Mouse (Mus musculus) heart, embryonic 13.5 days (tissue): ENCODE results near the gene Ppm1h. TPM values are rescaled to one million over a fixed set of nuclear protein-coding genes. Genes with fewer than 3 reads are reported as not detected.

Source experiments
- ATAC-seq: fragments of 200-750 bp; cut with Nextera tagmentation; 2 replicates; pipeline ENCODE4 v1.8.0; 2017; ENCODE audit warnings: moderate TSS enrichment; ENCODE audit not compliant: insufficient number of reproducible peaks, low FRiP score, low TSS enrichment; ENCODE audit errors: extremely low read depth
- H3K27ac ChIP-seq: fragments of 300-500 bp; sonication (generic); replicated peaks from 2 replicates; pipeline ENCODE4 v1.5.1; 2015; ENCODE audit warnings: moderate library complexity, mild to moderate bottlenecking, inconsistent platforms
- H3K27me3 ChIP-seq: fragments of 300-500 bp; sonication (generic); replicated peaks from 2 replicates; pipeline ENCODE4 v1.6.1; 2015; ENCODE audit warnings: mild to moderate bottlenecking, inconsistent platforms
- H3K36me3 ChIP-seq: fragments of 300-500 bp; sonication (generic); 2 replicates; pipeline ENCODE4 v1.6.1; 2015; ENCODE audit warnings: mild to moderate bottlenecking, inconsistent platforms
- H3K4me1 ChIP-seq: fragments of 300-500 bp; sonication (generic); 2 replicates; pipeline ENCODE4 v1.6.1; 2015; ENCODE audit warnings: inconsistent platforms
- H3K4me2 ChIP-seq: fragments of 300-500 bp; sonication (generic); 2 replicates; pipeline ENCODE4 v1.6.1; 2015; ENCODE audit warnings: inconsistent platforms, mild to moderate bottlenecking, moderate library complexity
- H3K4me3 ChIP-seq: fragments of 300-500 bp; sonication (generic); 2 replicates; pipeline ENCODE4 v1.5.1; 2015; ENCODE audit warnings: moderate library complexity, mild to moderate bottlenecking, inconsistent platforms
- H3K9ac ChIP-seq: fragments of 300-500 bp; sonication (generic); 2 replicates; pipeline ENCODE4 v1.6.1; 2015; ENCODE audit warnings: inconsistent platforms, mild to moderate bottlenecking, moderate library complexity
- H3K9me3 ChIP-seq: fragments of 300-500 bp; sonication (generic); 2 replicates; pipeline ENCODE4 v1.6.1; 2016; ENCODE audit warnings: inconsistent platforms
- WGBS: fragments of 180-500 bp; shearing (Covaris S2); methylation state at CpG from one replicate; pipeline ENCODE4 v1.1.7; 2015; ENCODE audit warnings: mixed read lengths; 5-methylcytosine and 5-hydroxymethylcytosine counted together
- polyA plus RNA-seq: library from polyadenylated mRNA; unstranded; fragments of >200 nt; fragmentation: Nextera tagmentation; extraction: Ambion mirVana; gene quantifications from 2 replicates; pipeline ENCODE4 v1.2.1, GENCODE M21; 2015

Ppm1h gene
- polyA plus RNA-seq, 1 experiment from 2014 or later, result 3.9 TPM

- 75% methylated on average over 7 of the region's 7 CpGs for WGBS
- ATAC-seq, result no peak
- H3K4me3 ChIP-seq, result no peak overlapping the region
These were observed 82.1 kb downstream of the Ppm1h start for GRCm38 (mm10) chr10:122760469-122761307.

GRCm38 (mm10) chr10:122762772-122763511 is 84.4 kb downstream of the Ppm1h start:
- no peaks in the 10 kb centered on the region for H3K36me3 ChIP-seq
- no peak overlapping the region for H3K4me3 ChIP-seq
- H3K4me2 ChIP-seq, result no peak overlapping the region
- H3K27ac ChIP-seq, result no peak overlapping the region
- no peaks in the 10 kb centered on the region for H3K27me3 ChIP-seq
- peaks cover 29% of the 10 kb centered on the region for H3K4me1 ChIP-seq
- H3K9ac ChIP-seq, result no peak overlapping the region
- H3K9me3 ChIP-seq, result no peaks in the 10 kb centered on the region
- 76% methylated on average over 6 of the region's 6 CpGs for WGBS
- ATAC-seq, result no peak

More at GRCm38 (mm10) chr10:122760469-122761307, 82.1 kb downstream of the Ppm1h start:
- H3K27ac ChIP-seq, result no peak overlapping the region
- H3K4me2 ChIP-seq, result no peak overlapping the region
- peaks cover 24% of the 10 kb centered on the region for H3K4me1 ChIP-seq
- H3K36me3 ChIP-seq, result no peaks in the 10 kb centered on the region
- H3K9me3 ChIP-seq, result no peaks in the 10 kb centered on the region
- H3K9ac ChIP-seq, result no peak overlapping the region
- no peaks in the 10 kb centered on the region for H3K27me3 ChIP-seq

GRCm38 (mm10) chr10:122763596-122763995 is 85.0 kb downstream of the Ppm1h start:
- no peak overlapping the region for H3K4me2 ChIP-seq
- H3K36me3 ChIP-seq, result no peaks in the 10 kb centered on the region
- no peak overlapping the region for H3K27ac ChIP-seq
- no peak overlapping the region for H3K9ac ChIP-seq
- H3K4me1 ChIP-seq, result peaks cover 36% of the 10 kb centered on the region
- H3K27me3 ChIP-seq, result no peaks in the 10 kb centered on the region
- WGBS, result 83% methylated on average over 1 of the region's 1 CpGs
- no peak for ATAC-seq
- no peaks in the 10 kb centered on the region for H3K9me3 ChIP-seq
- no peak overlapping the region for H3K4me3 ChIP-seq

GRCm38 (mm10) chr10:122764653-122765052 is 86.1 kb downstream of the Ppm1h start:
- Histone ChIP-seq H3K9ac (no peak overlapping the region), H3K9me3 (no peaks in the 10 kb centered on the region), H3K4me1 (peaks cover 45% of the 10 kb centered on the region), H3K4me3 (no peak overlapping the region), H3K27me3 (no peaks in the 10 kb centered on the region), H3K27ac (peak overlapping the region; percentile 41), H3K4me2 (no peak overlapping the region), H3K36me3 (no peaks in the 10 kb centered on the region)
- WGBS, result 34% methylated on average over 7 of the region's 7 CpGs
- no peak for ATAC-seq

- H3K4me3 ChIP-seq, result no peak overlapping the region
- no peak overlapping the region for H3K9ac ChIP-seq
- no peaks in the 10 kb centered on the region for H3K27me3 ChIP-seq
- ATAC-seq, result no peak
- peaks cover 54% of the 10 kb centered on the region for H3K4me1 ChIP-seq
- H3K9me3 ChIP-seq, result no peaks in the 10 kb centered on the region
- H3K36me3 ChIP-seq, result no peaks in the 10 kb centered on the region
- peak overlapping the region; percentile 34; the same call in 1 of the 2 replicates for H3K4me2 ChIP-seq
- peak overlapping the region; percentile 32; the same call in 1 of the 2 replicates for H3K27ac ChIP-seq
- WGBS, result 13% methylated on average over 4 of the region's 4 CpGs
These were observed 87.0 kb downstream of the Ppm1h start for GRCm38 (mm10) chr10:122765521-122765920.

- Histone ChIP-seq H3K9me3 (no peaks in the 10 kb centered on the region), H3K9ac (no peak overlapping the region), H3K4me2 (peak overlapping the region; percentile 40; the same call in 1 of the 2 replicates), H3K4me1 (peaks cover 59% of the 10 kb centered on the region), H3K4me3 (no peak overlapping the region), H3K36me3 (no peaks in the 10 kb centered on the region), H3K27ac (peak overlapping the region; percentile 58), H3K27me3 (no peaks in the 10 kb centered on the region)
- 27% methylated on average over 8 of the region's 8 CpGs for WGBS
- no peak for ATAC-seq
These were observed 87.4 kb downstream of the Ppm1h start for GRCm38 (mm10) chr10:122765992-122766391.

- Histone ChIP-seq H3K4me2 (no peak overlapping the region), H3K36me3 (no peaks in the 10 kb centered on the region), H3K9me3 (no peaks in the 10 kb centered on the region; the same call in 1 of the 2 replicates), H3K27me3 (no peaks in the 10 kb centered on the region), H3K4me1 (peaks cover 56% of the 10 kb centered on the region), H3K27ac (0 out of 2 replicates have a peak overlapping the region, but pooled peaks have one; percentile 25), H3K4me3 (no peak overlapping the region), H3K9ac (no peak overlapping the region)
- WGBS, result 47% methylated on average over 13 of the region's 13 CpGs
- no peak; the same call in 1 of the 2 replicates for ATAC-seq
These were observed 89.8 kb downstream of the Ppm1h start for GRCm38 (mm10) chr10:122768204-122768892.

GRCm38 (mm10) chr10:122768893-122769341 is 90.4 kb downstream of the Ppm1h start:
- no peaks in the 10 kb centered on the region for H3K27me3 ChIP-seq
- H3K4me1 ChIP-seq, result peaks cover 56% of the 10 kb centered on the region
- no peak overlapping the region for H3K9ac ChIP-seq
- H3K36me3 ChIP-seq, result no peaks in the 10 kb centered on the region
- H3K27ac ChIP-seq, result 0 out of 2 replicates have a peak overlapping the region, but pooled peaks have one; percentile 25
- H3K4me3 ChIP-seq, result no peak overlapping the region
- no peak overlapping the region for H3K4me2 ChIP-seq
- WGBS, result 49% methylated on average over 6 of the region's 6 CpGs
- ATAC-seq, result no peak
- no peaks in the 10 kb centered on the region; the same call in 1 of the 2 replicates for H3K9me3 ChIP-seq

GRCm38 (mm10) chr10:122770337-122770736 is 91.8 kb downstream of the Ppm1h start:
- no peak overlapping the region for H3K9ac ChIP-seq
- H3K36me3 ChIP-seq, result no peaks in the 10 kb centered on the region
- no peaks in the 10 kb centered on the region for H3K27me3 ChIP-seq
- no peaks in the 10 kb centered on the region; the same call in 1 of the 2 replicates for H3K9me3 ChIP-seq
- WGBS, result 37% methylated on average over 7 of the region's 7 CpGs
- H3K4me3 ChIP-seq, result no peak overlapping the region
- H3K4me2 ChIP-seq, result no peak overlapping the region
- H3K4me1 ChIP-seq, result peaks cover 44% of the 10 kb centered on the region
- peak overlapping the region; percentile 33; the same call in 1 of the 2 replicates for H3K27ac ChIP-seq
- ATAC-seq, result no peak

- ATAC-seq, result no peak
- no peak overlapping the region for H3K9ac ChIP-seq
- H3K4me2 ChIP-seq, result no peak overlapping the region
- H3K4me1 ChIP-seq, result peaks cover 38% of the 10 kb centered on the region
- no peaks in the 10 kb centered on the region; the same call in 1 of the 2 replicates for H3K9me3 ChIP-seq
- H3K4me3 ChIP-seq, result no peak overlapping the region
- 53% methylated on average over 5 of the region's 5 CpGs for WGBS
- H3K36me3 ChIP-seq, result no peaks in the 10 kb centered on the region
- 0 out of 2 replicates have a peak overlapping the region, but pooled peaks have one; percentile 33 for H3K27ac ChIP-seq
- no peaks in the 10 kb centered on the region for H3K27me3 ChIP-seq
These were observed 92.4 kb downstream of the Ppm1h start for GRCm38 (mm10) chr10:122770987-122771386.

GRCm38 (mm10) chr10:122774169-122774568 is 95.6 kb downstream of the Ppm1h start:
- no peaks in the 10 kb centered on the region; the same call in 1 of the 2 replicates for H3K9me3 ChIP-seq
- no peak overlapping the region for H3K4me2 ChIP-seq
- H3K4me3 ChIP-seq, result no peak overlapping the region
- no peak overlapping the region for H3K27ac ChIP-seq
- WGBS, result 86% methylated on average over 7 of the region's 7 CpGs
- H3K9ac ChIP-seq, result no peak overlapping the region
- peaks cover 27% of the 10 kb centered on the region for H3K4me1 ChIP-seq
- no peaks in the 10 kb centered on the region for H3K36me3 ChIP-seq
- H3K27me3 ChIP-seq, result no peaks in the 10 kb centered on the region
- ATAC-seq, result no peak
